23 mouse cellular contexts compared by ENCODE assay signal in the genomic region with DNA sequence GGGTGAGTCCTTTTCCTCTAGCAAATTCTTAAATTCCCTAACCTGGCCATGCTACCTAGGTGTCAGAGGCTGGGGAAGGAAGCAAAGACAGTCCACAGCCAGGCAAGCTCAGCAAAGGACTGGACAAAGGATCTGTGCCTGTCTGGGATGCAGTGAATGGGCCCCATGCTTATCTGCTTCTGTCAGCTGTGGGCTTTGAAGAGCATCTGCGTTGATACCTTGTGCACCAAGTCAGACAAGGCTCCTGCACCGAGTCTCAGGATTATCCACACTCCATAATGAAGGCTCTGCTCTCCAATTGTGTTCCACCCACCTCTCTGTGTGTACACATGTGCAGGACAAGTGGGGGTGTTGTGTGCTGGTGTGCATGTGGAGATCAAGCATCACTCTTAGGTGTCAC.
"Had no signal": no experiment of that assay in that cellular context is flagged by ENCODE, and none has a peak within 500 bp of the region (broad histone marks: within the 10 kb centered on the region; RNA-seq: fewer than 3 reads in every experiment).

No protein-coding gene starts in this region.

- H3K27ac ChIP-seq: heart, adult 2 months; heart, embryonic 13.5 days; heart, embryonic 15.5 days; hindbrain, embryonic 13.5 days; hindbrain, embryonic 15.5 days; hindbrain, postnatal 0 days; kidney, embryonic 15.5 days; kidney, postnatal 0 days; left cerebral cortex, adult 2 months; limb, embryonic 10.5 days; limb, embryonic 12.5 days had no signal

- H3K4me1 ChIP-seq: hindbrain, embryonic 13.5 days; hindbrain, embryonic 15.5 days; kidney, embryonic 15.5 days; limb, embryonic 12.5 days had no signal

- DNase-seq: gastrocnemius, postnatal 36 days; heart, adult 11 months; heart, adult 2 months; heart, postnatal 14 days; heart, postnatal 36 days; kidney, adult 11 months; kidney, adult 2 months; kidney, adult 9 months; kidney, postnatal 14 days; kidney, postnatal 36 days; liver had no signal

- ATAC-seq: hindbrain, postnatal 0 days; intestine, embryonic 16.5 days had no signal

- H3K36me3 ChIP-seq: heart, embryonic 13.5 days; heart, embryonic 15.5 days; hindbrain, embryonic 13.5 days; hindbrain, embryonic 15.5 days; kidney, embryonic 15.5 days; limb, embryonic 10.5 days; limb, embryonic 12.5 days had no signal

- H3K4me3 ChIP-seq: heart, adult 2 months; heart, embryonic 13.5 days; heart, embryonic 15.5 days; hindbrain, embryonic 13.5 days; hindbrain, embryonic 15.5 days; kidney, embryonic 15.5 days; left cerebral cortex, adult 2 months; limb, embryonic 10.5 days; limb, embryonic 12.5 days had no signal

- H3K9me3 ChIP-seq: heart, embryonic 13.5 days; heart, embryonic 15.5 days; hindbrain, embryonic 13.5 days; hindbrain, embryonic 15.5 days; kidney, embryonic 15.5 days; limb, embryonic 10.5 days; limb, embryonic 12.5 days had no signal

- H3K27me3 ChIP-seq: heart, embryonic 13.5 days; heart, embryonic 15.5 days; hindbrain, embryonic 13.5 days; hindbrain, embryonic 15.5 days; kidney, embryonic 15.5 days; limb, embryonic 12.5 days had no signal

- H3K9ac ChIP-seq: heart, embryonic 13.5 days; heart, embryonic 15.5 days; hindbrain, embryonic 13.5 days; hindbrain, embryonic 15.5 days; kidney, embryonic 15.5 days; limb, embryonic 12.5 days had no signal

- H3K4me2 ChIP-seq: heart, embryonic 11.5 days; heart, embryonic 13.5 days; heart, embryonic 15.5 days; hindbrain, embryonic 13.5 days; hindbrain, embryonic 15.5 days; kidney, embryonic 15.5 days; limb, embryonic 12.5 days had no signal
